Mouse (Mus musculus) retina, embryonic 14.5 days (tissue): ENCODE measurements at regions not wholly inside any gene's neighbourhood (a gene's known extent, or its start where the extent isn't known, plus 50 kb on each side); places are given as distances from the start of the nearest gene placed in this dataset.

ENCODE experiments used
- DNase-seq: peaks from one replicate; pipeline ENCODE4 v3.0.0-alpha.2; 2015; ENCODE audit warnings: low spot score

DNA sequence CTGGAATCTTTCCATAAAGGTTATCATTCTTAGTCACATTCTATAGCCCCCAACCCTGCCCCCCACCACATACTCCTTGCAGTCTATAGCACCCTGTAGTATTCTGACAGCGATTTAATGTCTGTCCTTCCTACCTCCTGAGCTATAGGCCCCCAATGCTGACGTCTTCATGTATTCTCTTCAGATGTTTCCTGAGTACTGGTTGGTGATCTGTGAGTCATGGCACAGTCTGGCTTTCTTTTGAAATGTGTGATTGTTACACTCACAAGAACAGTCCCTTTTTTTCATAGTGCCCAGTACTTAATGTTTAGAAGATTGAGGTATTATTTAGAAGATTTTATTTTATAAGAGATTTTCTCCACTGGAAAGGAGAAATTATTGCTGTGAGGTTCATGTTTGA lies 634.6 kb upstream of the Zeb2 start:
- DNase-seq, result peak; percentile 5

DNA sequence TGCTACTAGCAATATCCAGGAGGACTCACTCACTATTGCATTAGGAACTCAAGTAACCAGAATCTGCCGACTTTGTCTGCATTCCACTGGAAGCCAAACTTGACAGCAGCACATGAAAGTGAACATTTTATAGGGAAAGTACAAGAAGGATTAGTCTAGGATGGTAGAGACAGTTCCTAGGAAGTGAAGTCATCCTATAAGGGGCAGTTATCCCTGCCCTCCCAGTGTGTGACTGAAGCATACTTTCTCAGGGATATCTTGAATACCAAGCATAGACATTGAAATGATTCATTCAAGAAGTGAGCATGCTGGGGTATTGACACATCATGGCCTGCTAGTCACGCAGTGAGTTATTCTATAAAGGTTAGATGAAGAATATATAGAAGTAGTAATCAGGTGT lies 632.2 kb upstream of the Zeb2 start:
- no peak for DNase-seq

DNA sequence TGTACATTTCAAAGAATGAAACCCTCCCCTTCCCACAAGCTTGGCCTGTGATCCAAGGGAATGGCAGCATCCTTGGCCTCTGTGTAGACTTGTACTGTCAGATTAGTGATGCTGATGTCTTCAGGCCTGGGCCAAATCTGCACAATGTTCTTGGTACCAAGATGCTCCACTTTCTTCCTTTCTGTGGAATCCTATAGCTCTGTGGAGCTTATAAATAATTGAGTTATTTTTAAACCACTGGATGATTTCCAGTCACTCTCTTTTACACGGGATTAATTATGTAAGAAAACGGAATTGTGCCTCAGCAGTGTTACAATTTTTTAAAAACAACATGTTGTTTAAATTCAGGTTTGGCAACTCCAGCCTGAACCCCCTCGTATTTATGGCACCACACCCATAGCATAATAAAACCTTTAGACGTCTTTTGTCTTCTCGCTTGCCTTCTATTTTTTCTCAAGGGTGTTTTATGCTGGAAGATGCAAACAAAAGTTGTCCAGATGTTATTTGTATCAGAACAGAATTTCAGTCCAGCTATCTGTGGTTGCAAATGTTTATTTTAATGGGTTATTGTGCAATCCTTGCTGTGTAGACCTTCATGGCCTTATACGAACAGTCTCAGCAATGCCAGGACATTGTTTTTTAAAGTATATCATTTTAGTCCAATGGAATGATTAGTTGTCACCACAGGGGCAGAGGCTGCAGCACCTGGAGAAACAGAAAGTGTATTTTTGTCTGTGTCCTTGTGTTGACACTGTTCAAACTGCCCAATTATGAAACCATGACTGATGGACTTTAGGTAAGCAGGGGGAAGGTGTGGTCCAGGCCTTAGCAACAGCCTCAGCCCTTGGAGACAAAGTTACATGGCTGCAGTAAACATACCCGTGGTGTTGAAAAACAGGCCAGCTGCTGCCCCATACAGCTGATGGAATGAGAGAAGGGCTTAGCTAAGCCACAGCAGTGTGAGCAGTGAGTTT lies 630.4 kb upstream of the Zeb2 start:
- no peak for DNase-seq

DNA sequence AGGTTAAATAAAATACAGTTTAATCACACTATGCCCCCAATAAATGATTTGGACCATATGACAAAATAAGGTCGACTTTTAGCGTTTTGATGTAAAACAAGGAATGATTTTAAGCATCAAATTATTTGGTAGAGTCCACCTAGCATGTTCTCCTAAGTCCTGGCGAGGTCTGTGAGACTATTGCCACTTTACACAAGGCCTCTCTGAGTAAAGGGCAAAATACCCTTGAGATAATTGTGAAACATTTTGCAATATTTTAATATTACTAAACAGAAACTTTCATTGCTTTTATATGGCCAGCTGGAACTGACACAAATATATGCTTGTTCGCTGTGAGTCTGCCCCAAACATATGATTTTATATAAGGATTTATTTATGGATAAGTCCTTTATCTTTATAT lies 629.4 kb upstream of the Zeb2 start:
- DNase-seq, result no peak

DNA sequence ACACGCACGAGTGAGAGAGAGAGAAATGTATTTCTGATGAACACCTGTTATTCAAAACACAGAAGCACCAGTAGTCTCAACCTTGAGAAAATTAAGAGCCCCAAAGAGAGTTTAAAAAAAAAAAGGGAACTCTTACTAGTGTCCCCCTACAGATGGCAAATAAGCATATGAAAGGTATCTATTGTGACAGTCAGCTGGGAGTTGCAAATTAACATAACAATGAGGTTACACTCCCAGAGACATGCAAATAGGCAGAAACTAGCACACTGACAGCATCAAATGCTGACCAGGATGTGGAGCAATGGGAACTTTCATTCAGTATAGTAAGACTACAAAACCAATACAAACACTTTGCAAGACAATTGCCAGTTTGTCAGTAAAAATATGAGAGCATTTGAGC lies 619.1 kb upstream of the Zeb2 start:
- peak; percentile 11 for DNase-seq

DNA sequence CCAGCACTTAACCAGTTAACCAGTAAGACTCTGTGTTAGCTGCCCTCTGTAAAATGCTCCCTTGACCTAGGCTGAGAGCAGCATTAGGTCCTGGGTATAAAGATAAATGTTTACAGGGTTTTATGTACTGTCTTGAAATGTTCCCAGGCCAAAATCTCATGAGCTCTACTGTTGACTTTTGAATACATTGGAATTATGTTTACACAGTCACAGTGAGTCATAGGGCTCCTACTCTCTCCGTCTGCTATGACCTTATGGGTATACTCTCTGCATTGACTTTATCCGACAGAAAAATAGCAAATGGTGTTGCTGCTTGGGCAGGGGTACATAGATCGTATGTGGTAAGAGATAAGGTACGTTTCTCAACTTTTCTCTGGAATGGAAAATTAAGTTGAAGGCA lies 596.8 kb upstream of the Zeb2 start:
- DNase-seq, result no peak

DNA sequence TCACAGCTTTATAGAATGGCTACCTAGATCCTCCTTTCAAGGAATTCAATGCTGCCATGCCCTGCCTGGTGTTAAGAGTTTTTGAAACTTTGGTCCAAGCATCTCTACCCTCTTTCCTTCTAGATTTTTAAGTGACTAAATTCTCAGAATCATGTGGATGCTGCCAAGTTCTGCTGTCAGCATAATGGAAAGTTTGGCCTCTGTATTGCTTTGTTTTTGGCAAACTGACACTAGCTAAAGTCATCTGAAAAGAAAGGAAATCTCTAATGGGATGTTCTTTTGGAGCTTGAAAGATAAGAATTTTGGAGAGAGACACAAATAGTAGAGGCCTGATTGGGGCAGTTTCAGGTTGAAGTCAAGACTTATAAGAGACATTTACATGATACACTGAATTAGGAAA lies 589.8 kb upstream of the Zeb2 start:
- DNase-seq, result no peak

DNA sequence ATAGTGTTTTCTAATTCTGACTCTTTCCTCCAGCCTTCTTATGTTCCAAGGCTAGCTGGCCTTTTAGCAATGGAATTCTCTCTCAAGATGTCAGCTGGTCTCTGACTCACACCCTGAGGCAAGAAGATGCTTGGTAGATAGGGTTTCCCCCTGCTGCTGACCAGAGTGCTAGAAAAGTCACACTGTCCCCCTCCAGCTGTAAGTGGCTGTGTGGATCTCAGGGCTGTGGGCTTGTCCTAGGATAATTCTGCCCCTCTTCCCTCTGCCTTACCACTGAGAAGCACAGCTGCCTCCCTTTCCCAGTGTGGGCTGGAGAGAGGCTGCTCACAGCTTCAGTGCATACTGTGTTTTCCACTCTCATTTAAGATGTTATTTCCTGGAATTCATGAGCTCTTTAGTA lies 585.3 kb upstream of the Zeb2 start:
- DNase-seq, result no peak

DNA sequence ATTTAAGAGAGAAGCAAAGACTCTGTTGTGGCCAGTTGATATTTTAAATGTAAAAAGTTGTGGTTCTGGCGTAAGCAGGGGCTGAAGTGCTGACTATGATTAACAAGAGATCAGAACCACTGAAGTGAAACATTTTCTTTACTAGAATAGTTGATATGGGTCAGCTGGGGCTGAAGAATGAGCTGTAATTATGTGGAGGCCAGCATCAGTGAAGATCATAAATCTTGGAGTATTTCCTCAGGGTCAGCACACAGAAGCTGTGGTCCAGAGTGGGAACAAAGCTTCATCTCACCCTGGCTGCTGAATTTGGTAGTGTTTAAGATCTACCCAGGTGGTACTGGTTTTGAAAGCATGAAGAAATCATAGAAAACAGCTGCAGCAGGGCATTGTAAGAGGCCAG lies 583.4 kb upstream of the Zeb2 start:
- no peak for DNase-seq

DNA sequence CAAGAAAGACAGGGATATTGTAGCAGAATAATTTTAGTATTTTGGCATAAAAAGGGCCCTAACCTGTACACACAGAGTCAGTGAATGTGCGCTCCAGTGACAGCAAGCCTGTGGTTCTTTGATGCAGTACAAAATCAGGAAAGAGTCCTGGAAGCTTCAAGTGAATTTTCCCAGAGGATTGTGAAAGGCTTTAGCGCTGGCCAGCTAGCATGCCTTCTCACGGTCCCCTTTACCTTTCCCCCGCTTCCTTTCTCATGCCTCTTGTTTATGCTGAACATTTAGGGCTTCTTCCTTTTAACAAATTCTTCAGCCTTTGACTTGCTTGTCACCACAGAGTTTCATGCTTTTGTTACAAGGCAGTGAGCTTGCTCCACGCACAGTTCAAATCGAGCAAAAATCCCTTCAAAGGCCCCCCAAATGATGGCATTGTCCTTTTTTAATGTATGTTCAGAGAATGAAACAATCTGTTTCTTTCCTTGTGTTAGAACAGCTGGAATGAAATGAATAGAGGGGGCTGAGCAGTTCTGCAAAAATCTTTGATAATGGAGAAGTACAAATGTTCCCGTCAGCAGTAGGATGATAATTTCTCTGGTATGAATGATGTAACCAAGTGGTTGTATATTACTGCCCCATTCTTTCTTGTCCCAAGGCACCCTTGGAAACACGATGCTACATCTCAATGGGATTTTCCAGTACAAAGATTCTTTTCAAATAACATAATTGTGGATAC lies 576.3 kb upstream of the Zeb2 start:
- DNase-seq, result peak; percentile 3

DNA sequence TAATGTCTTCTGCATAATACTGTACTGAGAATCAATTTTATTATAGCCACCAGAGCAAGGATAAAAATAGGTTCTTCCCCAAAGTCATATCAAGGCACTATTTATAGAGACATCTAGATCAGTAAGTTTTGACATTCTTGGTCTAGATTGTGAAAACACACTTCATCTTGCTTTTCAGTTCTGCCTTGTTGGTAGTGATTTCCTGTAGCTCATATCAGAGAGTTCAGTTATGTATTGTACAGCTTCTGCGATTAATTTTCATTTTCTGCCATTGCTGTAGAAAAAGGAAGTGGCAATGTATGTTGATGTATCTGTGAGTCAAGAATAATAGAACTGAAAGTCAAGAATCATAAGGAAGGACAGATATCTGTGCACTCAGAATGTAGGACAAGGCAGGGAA lies 575.6 kb upstream of the Zeb2 start:
- DNase-seq, result no peak

DNA sequence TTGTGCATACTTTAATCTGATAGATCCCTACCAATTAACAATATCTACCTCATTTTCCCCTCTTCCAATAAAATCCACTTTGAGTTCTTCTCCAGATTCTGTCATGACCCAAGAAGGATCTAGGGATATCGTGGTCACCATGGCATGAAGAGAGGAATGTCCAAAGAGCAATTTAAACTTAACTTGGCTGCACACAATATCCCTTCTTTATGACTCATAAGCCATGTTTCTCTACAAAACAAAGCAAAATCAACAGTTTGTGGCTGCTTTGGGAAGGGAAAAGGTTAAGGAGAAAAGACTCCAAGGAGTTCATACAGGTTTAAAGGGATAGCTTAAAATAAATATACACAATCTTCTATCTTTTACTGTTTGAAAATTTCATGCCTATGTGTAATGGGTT lies 571.8 kb upstream of the Zeb2 start:
- DNase-seq, result no peak

DNA sequence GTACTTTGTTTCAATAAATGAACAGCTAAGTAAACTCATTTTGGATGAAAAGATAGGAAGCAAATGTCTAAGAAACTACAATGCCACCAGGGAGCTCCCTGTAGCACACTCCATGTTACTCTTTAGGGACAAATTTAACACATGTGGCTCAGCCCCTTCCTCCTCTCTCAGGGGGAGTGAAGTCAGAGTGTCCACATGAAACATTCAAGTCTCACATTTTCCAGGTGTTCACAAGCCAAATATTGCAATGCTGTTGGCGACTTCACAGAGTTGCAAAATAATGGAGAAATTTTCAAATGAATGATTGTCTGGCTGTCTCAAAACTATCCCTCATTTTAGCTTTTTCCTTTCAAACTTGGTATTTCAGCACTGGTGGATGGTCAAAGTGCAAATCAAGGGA lies 564.1 kb upstream of the Zeb2 start:
- DNase-seq, result no peak

DNA sequence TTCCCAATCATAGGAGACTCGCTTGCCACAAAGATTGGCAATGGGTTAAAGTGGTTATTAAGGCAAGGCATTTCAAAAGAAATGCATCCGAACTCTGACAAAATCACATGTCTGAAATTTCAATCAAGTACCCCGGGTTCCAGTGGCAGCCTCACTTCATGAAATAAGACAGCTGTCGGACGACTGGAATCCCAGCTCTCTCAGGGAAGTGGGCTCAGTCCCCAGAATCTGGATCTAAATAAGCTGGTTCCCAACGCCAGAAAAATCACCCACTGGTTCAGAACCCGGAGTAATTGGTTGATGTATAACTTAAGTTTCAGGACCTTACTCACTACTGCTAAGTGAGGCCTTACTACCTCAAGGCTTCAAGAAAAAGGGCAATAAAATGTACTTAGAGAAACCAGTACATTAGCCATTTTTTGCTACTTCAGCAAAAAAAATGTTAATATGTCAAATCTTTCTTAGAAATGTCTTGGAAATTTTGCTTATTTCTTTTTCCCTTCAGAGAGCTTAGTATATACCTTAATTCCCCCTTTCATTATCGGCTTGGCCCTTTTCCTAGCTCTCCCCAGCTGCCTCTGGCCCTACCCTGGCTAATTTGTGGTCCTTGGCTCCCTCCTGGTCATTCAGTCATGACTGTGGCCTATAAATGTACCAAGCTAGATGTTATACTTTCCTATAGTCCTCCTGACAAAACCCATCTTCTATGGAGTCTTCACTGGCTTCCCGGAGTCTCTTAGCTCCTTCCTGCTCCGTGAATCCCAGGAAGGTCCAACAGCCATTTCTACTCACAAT lies 562.1 kb upstream of the Zeb2 start:
- no peak for DNase-seq

DNA sequence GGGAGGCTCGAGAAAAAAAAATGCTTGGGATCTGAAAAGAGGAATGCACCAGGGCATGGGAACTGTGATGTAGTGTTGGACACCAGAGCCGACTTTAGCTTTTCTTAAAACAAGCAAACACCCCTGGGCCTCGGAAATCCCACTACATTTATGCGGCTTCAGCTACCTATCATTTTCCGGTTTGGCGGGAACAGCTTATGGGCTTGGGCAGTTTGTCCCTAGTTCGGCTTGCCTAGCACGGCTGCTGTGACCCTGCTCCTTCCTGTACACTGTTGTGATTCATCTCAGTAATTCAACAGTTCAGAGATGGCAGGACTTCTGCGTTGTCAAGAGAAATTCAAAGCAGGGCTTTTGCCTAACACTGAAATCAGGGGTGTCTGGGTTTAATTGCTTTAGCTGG lies 561.5 kb upstream of the Zeb2 start:
- no peak for DNase-seq

DNA sequence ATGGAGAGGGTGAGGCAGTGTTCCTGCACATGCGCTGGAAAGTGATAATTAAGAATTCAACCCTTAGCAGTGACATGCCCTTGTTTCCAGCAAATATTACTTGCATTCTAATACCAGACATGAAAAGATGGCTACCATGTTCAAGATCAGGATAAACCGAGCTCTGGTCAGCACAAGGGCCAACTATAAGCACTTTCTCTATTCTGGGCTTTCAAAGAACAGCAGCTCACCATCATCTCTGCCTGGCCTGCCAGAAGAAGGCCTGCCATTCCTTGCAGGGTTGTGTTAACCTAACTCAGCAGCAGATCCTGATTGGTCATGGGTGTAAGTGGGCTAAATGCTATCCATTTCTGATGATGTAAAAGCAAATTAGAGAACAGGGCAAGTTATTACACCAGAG lies 558.6 kb upstream of the Zeb2 start:
- no peak for DNase-seq

DNA sequence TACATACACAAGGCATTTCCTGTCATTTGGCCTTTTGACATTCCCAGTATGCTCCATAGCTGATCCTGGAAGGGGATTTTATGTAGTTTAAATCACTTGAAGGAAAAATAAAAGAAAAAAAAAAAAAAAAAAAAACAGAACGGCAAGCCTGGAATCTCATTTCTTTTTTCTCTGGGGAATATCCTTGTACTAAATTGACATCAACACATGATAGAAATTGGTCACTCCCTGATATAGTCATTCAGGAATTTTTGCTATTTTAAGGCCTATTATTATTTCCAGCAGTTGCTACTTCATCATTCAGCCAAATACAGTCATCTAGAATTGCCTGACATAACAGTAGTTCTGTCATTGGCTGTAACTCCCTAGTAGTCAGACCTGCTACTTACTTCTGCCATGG lies 538.8 kb upstream of the Zeb2 start:
- no peak for DNase-seq

DNA sequence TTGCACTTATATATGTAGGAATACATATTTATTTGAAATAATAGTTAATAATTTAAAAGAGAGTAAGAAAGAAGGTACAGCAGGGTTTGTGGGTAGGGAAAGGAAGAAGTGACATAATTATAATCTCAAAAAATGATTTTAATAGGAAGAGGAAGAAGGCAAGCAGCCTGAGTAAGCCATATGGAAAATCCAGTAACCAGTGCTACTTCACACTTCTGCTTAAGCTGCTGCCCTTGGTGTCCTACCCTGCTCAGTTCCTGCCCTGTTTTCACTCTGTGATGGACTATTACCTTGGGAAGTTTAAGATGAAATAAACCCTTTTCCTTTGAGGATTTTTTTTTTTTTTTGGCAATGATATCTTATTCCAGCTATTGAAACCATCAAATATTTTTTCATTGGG lies 537.5 kb upstream of the Zeb2 start:
- DNase-seq, result no peak

DNA sequence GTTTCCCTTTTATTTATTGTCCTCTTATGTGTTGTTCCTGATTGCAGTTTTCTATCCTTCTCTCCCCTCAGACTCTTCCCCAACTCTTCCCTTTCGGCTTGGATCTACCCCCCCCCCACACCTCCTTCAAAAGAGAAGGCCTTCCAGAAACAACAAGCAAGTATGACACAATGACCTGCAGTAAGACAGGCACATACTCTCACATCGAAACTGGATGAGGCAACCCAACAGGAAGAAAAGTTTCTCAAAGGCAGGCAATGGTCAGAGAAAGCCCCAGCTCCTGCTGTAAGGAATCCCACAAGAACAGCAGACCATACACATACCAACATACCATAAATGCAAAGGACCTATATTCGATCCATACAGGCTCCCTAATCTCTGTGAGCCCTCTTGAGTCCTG lies 535.8 kb upstream of the Zeb2 start:
- DNase-seq, result no peak

DNA sequence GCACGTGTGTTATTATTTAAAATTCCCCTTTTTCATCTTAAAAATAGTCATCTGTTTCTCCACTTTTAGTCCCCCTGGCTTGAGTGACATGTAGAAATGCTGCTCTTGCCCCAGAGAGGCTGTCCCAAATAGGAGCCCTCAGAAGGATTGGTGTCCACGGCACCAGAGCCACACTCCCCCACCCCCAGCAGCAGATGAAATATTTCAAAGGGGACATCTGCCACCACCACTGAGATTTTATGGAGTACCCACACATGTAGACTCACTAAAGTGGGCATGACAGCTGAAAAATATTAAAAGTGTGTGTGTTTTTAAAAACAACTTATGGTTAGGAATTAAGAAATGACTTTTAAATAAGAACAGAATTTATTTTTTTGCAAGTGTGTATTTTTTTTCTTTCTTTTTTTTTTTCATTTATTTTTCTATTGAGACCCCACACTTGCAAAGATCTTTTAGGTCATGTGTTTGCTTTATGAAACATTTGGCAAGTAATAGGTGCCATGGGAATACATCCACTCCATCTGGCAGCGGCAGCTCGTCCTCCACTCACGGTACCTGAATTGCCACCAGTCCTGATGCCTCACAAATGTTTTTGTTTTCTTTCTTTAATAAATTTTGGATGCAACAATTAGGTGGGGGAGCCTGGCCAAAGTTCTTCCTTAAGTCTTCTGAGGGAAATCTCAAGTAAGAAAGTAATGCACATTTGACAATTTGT lies 533.2 kb upstream of the Zeb2 start:
- DNase-seq, result no peak

DNA sequence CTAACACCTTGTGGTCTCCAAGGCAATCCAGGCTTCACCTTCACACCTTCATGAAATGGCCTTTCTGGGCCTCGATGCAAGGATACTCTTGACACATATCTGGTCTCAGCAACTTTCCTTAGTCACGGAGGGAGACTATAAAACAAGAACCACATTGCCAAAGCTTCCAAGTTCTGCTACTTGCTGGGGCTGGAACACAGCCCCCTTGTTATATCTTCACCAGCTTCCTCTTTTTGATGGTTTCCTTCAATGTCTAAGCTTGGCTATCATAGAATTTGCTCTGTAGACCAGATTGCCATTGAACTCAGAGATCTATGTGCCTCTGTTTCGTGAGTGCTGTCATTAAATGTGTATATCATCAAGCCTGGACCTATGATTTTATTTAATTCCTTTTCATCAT lies 530.7 kb upstream of the Zeb2 start:
- DNase-seq, result no peak

DNA sequence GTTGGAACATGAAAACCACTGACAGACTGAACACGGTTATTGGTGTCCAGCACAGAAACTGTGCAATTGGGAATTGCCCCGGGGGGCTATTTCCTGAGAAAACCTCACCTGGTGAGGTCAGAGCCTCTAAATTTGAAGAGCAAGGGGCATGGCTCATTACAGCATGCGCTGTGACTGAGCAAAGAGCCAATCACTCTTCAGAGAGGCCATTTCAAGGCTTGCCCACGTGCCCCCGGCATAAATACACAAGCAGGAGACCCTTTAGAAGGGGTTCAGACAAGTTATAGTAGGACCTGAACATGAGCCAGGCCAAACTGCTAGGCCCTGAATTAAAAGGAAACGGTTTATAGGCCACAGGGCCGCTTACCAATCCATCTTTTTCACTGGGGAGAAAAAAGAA lies 512.9 kb upstream of the Zeb2 start:
- DNase-seq, result no peak
